Mouse (Mus musculus): ENCODE measurements at regions not wholly inside any gene's neighbourhood (a gene's known extent, or its start where the extent isn't known, plus 50 kb on each side); places are given as distances from the start of the nearest gene placed in this dataset.

- no peak for DNase-seq
- intact Hi-C loops (cut with DNase I) = no loop called here
Measured at GRCm38 (mm10) chr13:101931264-101931663, 163.2 kb upstream of the Pik3r1 start.

- DNase-seq = no peak
- intact Hi-C loops (cut with DNase I) = no loop called here
Measured at GRCm38 (mm10) chr13:101931882-101932281, 163.9 kb upstream of the Pik3r1 start.

- DNase-seq = no peak
- intact Hi-C loops (cut with DNase I) = no loop called here
Measured at GRCm38 (mm10) chr13:101935843-101936242, 167.8 kb upstream of the Pik3r1 start.

- no peak for DNase-seq
- intact Hi-C loops (cut with DNase I) = no loop called here
Measured at GRCm38 (mm10) chr13:101954521-101954920, 186.5 kb upstream of the Pik3r1 start.

- intact Hi-C loops (cut with DNase I) = no loop called here
- peak; percentile 56 for DNase-seq
Measured at GRCm38 (mm10) chr13:101955806-101956418, 187.9 kb upstream of the Pik3r1 start.

GRCm38 (mm10) chr13:101957782-101958181 lies 189.8 kb upstream of the Pik3r1 start:
- intact Hi-C loops (cut with DNase I) = no loop called here
- DNase-seq = peak; percentile 45

GRCm38 (mm10) chr13:101965537-101965936 lies 197.5 kb upstream of the Pik3r1 start:
- DNase-seq = no peak
- intact Hi-C loops (cut with DNase I) = no loop called here

GRCm38 (mm10) chr13:101966799-101967397 lies 198.9 kb upstream of the Pik3r1 start:
- DNase-seq = no peak
- intact Hi-C loops (cut with DNase I) = no loop called here

- intact Hi-C loops (cut with DNase I) = no loop called here
- DNase-seq = no peak
Measured at GRCm38 (mm10) chr13:101967466-101967865, 199.4 kb upstream of the Pik3r1 start.

- intact Hi-C loops (cut with DNase I) = no loop called here
- DNase-seq = no peak
Measured at GRCm38 (mm10) chr13:101976766-101977165, 208.7 kb upstream of the Pik3r1 start.

- intact Hi-C loops (cut with DNase I) = no loop called here
- DNase-seq = no peak
Measured at GRCm38 (mm10) chr13:101980171-101980835, 212.3 kb upstream of the Pik3r1 start.

- intact Hi-C loops (cut with DNase I) = no loop called here
- no peak for DNase-seq
Measured at GRCm38 (mm10) chr13:101988637-101989413, 220.8 kb upstream of the Pik3r1 start.

- DNase-seq = no peak
- intact Hi-C loops (cut with DNase I) = no loop called here
Measured at GRCm38 (mm10) chr13:101991729-101992128, 223.7 kb upstream of the Pik3r1 start.

GRCm38 (mm10) chr13:101994779-101995178 lies 226.8 kb upstream of the Pik3r1 start:
- DNase-seq = no peak
- intact Hi-C loops (cut with DNase I) = no loop called here

- intact Hi-C loops (cut with DNase I) = no loop called here
- no peak for DNase-seq
Measured at GRCm38 (mm10) chr13:101995529-101995928, 227.5 kb upstream of the Pik3r1 start.

GRCm38 (mm10) chr13:101996144-101996543 lies 228.1 kb upstream of the Pik3r1 start:
- DNase-seq = no peak
- intact Hi-C loops (cut with DNase I) = no loop called here

- no peak for DNase-seq
- intact Hi-C loops (cut with DNase I) = no loop called here
Measured at GRCm38 (mm10) chr13:101997415-101997814, 229.4 kb upstream of the Pik3r1 start.

- intact Hi-C loops (cut with DNase I) = no loop called here
- no peak for DNase-seq
Measured at GRCm38 (mm10) chr13:102006565-102006964, 238.5 kb upstream of the Pik3r1 start.

GRCm38 (mm10) chr13:102011965-102012364 lies 243.9 kb upstream of the Pik3r1 start:
- DNase-seq = no peak
- intact Hi-C loops (cut with DNase I) = no loop called here

- intact Hi-C loops (cut with DNase I) = no loop called here
- DNase-seq = no peak
Measured at GRCm38 (mm10) chr13:102014514-102014913, 246.5 kb upstream of the Pik3r1 start.

GRCm38 (mm10) chr13:102014958-102015357 lies 246.9 kb upstream of the Pik3r1 start:
- intact Hi-C loops (cut with DNase I) = no loop called here
- peak; percentile 62 for DNase-seq
